Mouse (Mus musculus) liver, adult 2 months (tissue): ENCODE data around the gene Nkd1.

Experiments used
- CTCF ChIP-seq: fragments of 200-500 bp; IDR thresholded peaks from 2 replicates; pipeline ENCODE4 v1.5.1; 2011; ENCODE audit warnings: low read depth, low read length, control low read depth
- POLR2A ChIP-seq: fragments of 200-500 bp; IDR thresholded peaks from 2 replicates; pipeline ENCODE4 v1.6.1; 2011; ENCODE audit warnings: low read length, control low read depth; ENCODE audit not compliant: insufficient read depth; ENCODE audit errors: extremely low read depth

DNA sequence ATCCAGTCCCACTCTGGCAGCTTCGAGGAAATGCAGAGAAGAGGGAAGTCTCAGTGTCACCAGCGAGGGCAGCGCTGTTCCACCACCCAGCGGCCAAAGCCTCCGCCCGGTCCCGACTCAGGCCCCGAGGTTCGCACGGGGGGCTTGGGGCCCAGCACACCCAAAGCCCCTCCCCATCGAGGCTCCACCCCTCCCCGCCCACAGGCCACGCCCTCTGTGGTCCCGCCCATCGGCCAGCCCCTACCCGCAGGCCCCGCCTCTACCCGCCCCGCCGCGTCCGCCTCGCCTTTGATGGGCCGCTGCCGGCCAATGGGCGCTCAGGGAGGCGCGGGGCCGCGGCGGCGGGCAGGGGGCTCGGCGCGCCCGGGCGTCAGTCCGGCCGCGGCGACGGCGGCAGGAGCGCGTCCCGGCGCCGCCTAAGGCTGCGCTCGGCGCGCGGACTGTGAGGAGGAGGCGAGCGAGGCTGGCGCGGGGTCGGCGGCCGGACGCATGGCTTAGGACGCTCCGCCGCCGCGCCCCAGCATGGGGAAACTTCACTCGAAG is at the start of gene Nkd1:
- peak; percentile 17; the same call in 1 of the 2 replicates for TF ChIP-seq CTCF
- TF ChIP-seq POLR2A, result 0 out of 2 replicates have a peak, but pooled peaks have one; percentile 33
